Mouse (Mus musculus): ENCODE measurements at regions not wholly inside any gene's neighbourhood (a gene's known extent, or its start where the extent isn't known, plus 50 kb on each side); places are given as distances from the start of the nearest gene placed in this dataset.

DNA sequence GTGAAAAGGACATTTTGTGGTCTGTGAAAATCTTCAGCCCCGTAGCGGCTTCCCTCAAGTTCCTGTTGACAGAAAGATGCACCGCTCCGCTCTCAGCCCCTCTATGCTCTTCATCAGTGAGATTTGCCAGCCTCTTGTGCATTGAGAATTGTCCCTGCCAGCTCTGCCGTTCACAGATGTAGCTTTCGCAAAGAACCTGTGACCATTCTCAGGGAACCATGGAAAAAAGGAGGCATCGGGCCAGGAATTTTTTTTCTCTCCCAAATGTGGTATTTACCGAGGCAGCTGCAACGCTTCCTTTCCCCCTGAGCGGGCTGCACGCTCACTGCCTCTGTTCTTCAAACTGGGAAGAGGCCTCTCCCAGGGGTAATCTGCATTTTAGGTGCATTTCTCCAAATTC, 184.4 kb downstream of the Pdgfra start:
- Histone ChIP-seq H3K4me1 (ENCODE audit: control insufficient read depth, insufficient read depth, low read length) (no peaks in the 10 kb centered on the region), H3K4me3 (ENCODE audit: insufficient read depth, low read length) (no peak overlapping the region), H3K27ac (ENCODE audit: insufficient read depth, low read depth, low read length) (no peak overlapping the region)
- TF ChIP-seq CTCF (IDR thresholded peaks at IDR 0.05; ENCODE audit: low read depth, low read length) (no peak), POLR2A (IDR thresholded peaks at IDR 0.05; ENCODE audit: borderline replicate concordance, low read depth, low read length) (no peak)

DNA sequence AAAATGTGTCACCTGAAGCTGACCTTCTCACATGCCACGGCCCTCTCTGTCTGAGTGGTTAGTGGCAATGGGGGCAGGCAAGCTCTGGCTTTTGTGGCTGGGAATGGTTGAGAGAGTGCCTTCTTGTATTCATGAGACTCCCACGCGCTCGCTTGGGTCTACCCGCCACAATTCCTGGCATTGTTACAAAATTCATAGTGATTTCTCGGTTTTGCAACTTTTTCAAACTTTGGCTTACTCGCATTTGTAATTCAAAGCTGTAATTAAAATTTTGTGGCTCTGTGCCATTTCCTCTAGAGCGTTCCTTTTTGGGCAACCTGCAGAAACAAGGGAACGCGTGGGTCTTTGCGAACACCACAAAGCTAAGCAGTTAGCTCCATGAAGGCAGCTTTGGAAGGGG, 186.3 kb downstream of the Pdgfra start:
- H3K4me1 ChIP-seq (ENCODE audit: control insufficient read depth, insufficient read depth, low read length) = no peaks in the 10 kb centered on the region
- H3K27ac ChIP-seq (ENCODE audit: insufficient read depth, low read depth, low read length) = no peak overlapping the region
- no peak overlapping the region for H3K4me3 ChIP-seq (ENCODE audit: insufficient read depth, low read length)
- TF ChIP-seq POLR2A (IDR thresholded peaks at IDR 0.05; ENCODE audit: borderline replicate concordance, low read depth, low read length) = no peak
- TF ChIP-seq CTCF (IDR thresholded peaks at IDR 0.05; ENCODE audit: low read depth, low read length) = no peak

DNA sequence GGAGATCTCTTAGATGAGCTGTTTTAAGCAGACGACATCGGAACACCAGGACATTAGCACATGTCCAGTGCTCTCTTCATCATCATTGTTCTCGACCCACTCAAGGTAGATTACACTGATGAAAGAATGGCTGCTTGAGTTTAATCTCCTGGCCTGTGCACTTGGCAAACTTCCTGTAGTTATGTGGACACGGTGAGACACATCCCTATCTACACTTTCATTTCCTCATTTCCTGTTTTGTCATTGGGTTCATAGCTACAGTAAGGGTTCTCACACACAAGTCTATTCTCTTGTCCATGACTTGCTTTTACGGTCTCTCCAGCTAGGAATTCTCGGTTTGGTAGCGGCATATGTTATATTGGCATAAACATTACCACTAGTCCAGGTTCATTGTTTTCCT, 190.5 kb downstream of the Pdgfra start:
- no peaks in the 10 kb centered on the region for H3K4me1 ChIP-seq (ENCODE audit: control insufficient read depth, insufficient read depth, low read length)
- no peak overlapping the region for H3K27ac ChIP-seq (ENCODE audit: insufficient read depth, low read depth, low read length)
- no peak overlapping the region for H3K4me3 ChIP-seq (ENCODE audit: insufficient read depth, low read length)
- TF ChIP-seq CTCF (IDR thresholded peaks at IDR 0.05; ENCODE audit: low read depth, low read length) = no peak
- TF ChIP-seq POLR2A (IDR thresholded peaks at IDR 0.05; ENCODE audit: borderline replicate concordance, low read depth, low read length) = no peak

DNA sequence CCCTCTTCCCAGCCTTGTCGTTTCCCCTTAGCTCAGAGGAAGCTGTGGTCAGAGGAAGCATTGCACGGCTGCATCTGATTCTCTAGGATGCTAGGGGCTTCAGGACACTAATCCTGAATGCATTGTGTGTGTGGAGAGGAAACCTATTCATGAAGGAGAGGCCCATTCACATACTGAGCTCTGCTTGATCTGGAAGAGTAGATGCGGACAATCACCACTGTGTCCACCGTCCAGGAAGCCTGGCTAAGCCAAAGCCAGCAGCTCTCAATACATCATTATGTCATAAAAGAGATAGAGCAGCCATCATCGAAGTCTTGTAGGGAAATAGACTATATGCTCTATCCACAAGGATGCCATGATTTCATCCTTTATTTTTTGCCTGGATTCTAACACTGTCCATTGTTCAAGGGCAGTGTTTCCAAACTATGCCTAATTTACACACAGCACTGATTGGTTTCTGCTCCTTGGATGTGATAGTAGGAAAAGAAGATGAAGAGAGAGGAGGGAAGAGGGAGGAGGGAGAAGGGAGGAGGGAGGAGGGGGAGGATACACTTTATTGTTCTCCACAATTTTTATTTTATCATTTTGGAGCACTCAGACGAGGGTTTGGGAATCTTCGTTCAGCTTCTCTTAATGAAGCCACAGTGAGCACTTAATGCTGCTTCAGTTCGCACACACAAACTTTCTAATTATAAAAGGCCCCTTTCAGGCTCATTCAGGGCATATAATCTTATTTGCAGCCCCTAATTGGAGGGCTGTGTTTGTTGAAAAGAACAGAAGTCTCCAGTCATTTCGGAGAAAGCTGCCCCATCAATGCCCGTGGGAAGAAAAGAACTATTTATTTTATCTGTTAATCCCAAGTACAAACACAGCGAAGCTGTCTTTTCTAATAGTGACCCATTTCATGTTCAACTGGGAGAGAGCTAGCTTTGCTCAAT, 195.0 kb downstream of the Pdgfra start:
- Histone ChIP-seq H3K4me3 (ENCODE audit: insufficient read depth, low read length) (no peak overlapping the region), H3K4me1 (ENCODE audit: control insufficient read depth, insufficient read depth, low read length) (no peaks in the 10 kb centered on the region), H3K27ac (ENCODE audit: insufficient read depth, low read depth, low read length) (no peak overlapping the region)
- TF ChIP-seq CTCF (IDR thresholded peaks at IDR 0.05; ENCODE audit: low read depth, low read length) = no peak
- TF ChIP-seq POLR2A (IDR thresholded peaks at IDR 0.05; ENCODE audit: borderline replicate concordance, low read depth, low read length) = no peak

DNA sequence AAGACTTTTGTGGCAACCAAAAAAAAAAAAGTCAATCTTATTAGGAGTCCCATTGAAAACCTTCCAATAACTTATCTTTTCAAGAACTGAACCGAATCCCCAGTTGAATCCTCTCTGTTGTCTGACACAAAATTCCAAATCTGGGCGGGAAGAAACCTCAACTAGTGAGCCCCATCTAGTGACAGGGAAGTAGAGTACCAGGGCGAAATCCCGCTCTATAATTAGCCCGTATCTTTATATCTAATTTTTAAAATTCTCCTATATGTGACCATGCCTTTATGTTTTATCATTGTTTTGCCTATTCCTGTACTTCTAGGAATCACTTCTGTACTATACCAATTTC, 195.7 kb downstream of the Pdgfra start:
- H3K4me3 ChIP-seq (ENCODE audit: insufficient read depth, low read length) = no peak overlapping the region
- no peaks in the 10 kb centered on the region for H3K4me1 ChIP-seq (ENCODE audit: control insufficient read depth, insufficient read depth, low read length)
- H3K27ac ChIP-seq (ENCODE audit: insufficient read depth, low read depth, low read length) = no peak overlapping the region
- TF ChIP-seq CTCF (IDR thresholded peaks at IDR 0.05; ENCODE audit: low read depth, low read length) = no peak

DNA sequence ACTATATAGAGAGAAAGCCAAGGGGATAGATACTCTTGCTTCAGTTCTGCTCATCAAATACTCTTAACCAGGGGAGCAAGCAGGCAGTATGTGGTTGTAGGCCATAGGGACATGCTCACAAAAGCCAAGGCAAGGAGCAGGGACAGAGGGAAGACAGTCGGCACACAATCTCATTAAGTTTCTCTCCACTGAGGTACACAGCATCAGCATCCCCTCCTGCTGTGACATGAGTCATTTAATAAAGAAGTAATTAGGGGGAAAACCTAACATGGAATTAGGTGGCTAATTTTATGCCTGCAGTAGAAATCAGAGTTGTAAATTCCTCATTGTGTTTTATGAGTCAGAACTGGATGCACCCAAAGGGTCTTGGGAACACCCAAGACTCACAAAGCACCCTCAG, 203.2 kb downstream of the Pdgfra start:
- H3K4me1 ChIP-seq (ENCODE audit: control insufficient read depth, insufficient read depth, low read length) = no peaks in the 10 kb centered on the region
- TF ChIP-seq CTCF (IDR thresholded peaks at IDR 0.05; ENCODE audit: low read depth, low read length) = no peak
- no peak for TF ChIP-seq POLR2A (IDR thresholded peaks at IDR 0.05; ENCODE audit: borderline replicate concordance, low read depth, low read length)
- no peak overlapping the region for H3K4me3 ChIP-seq (ENCODE audit: insufficient read depth, low read length)
- H3K27ac ChIP-seq (ENCODE audit: insufficient read depth, low read depth, low read length) = no peak overlapping the region

DNA sequence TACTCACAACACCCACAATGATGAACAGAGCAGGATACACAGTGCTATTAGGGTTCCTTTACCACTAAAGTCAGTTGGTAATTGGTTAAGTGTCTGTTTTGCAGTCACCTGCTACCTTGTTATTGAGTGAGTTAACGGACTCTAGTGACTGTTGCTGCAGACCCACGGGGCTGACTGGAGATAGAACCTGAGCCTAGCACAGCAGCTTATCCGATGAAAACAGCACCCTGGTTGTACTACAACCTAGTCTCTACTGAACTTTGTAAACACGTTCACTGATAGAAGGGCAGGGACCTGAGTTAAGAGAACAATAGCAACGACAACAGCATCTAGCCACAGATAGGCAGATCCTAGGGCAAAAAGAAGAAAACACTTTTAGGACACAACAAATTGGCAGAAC, 206.8 kb downstream of the Pdgfra start:
- Histone ChIP-seq H3K4me1 (ENCODE audit: control insufficient read depth, insufficient read depth, low read length) (no peaks in the 10 kb centered on the region), H3K4me3 (ENCODE audit: insufficient read depth, low read length) (no peak overlapping the region), H3K27ac (ENCODE audit: insufficient read depth, low read depth, low read length) (no peak overlapping the region)
- TF ChIP-seq CTCF (IDR thresholded peaks at IDR 0.05; ENCODE audit: low read depth, low read length) (no peak), POLR2A (IDR thresholded peaks at IDR 0.05; ENCODE audit: borderline replicate concordance, low read depth, low read length) (no peak)

DNA sequence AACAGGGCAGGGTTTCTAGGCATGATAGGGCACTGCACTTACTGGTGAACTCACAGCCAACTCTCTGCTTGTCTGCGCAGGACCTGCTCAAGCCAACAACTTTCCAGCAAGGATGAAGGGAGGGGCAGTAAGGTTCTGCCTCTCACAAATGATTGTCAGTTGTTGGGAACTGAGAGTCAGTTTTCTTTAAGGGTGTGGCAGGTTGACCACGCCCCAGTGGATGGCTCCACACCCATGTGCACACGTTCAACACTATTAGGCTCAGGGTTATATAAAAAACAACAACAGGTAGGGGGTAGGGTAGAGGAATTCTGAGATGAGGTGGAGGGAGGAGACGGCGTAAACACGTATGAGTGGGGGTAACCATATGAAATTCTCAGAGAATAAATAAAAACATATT, 210.9 kb upstream of the Kit start:
- Histone ChIP-seq H3K27ac (ENCODE audit: insufficient read depth, low read depth, low read length) (no peak overlapping the region), H3K4me3 (ENCODE audit: insufficient read depth, low read length) (no peak overlapping the region), H3K4me1 (ENCODE audit: control insufficient read depth, insufficient read depth, low read length) (no peaks in the 10 kb centered on the region)
- no peak for TF ChIP-seq CTCF (IDR thresholded peaks at IDR 0.05; ENCODE audit: low read depth, low read length)
- TF ChIP-seq POLR2A (IDR thresholded peaks at IDR 0.05; ENCODE audit: borderline replicate concordance, low read depth, low read length) = no peak

DNA sequence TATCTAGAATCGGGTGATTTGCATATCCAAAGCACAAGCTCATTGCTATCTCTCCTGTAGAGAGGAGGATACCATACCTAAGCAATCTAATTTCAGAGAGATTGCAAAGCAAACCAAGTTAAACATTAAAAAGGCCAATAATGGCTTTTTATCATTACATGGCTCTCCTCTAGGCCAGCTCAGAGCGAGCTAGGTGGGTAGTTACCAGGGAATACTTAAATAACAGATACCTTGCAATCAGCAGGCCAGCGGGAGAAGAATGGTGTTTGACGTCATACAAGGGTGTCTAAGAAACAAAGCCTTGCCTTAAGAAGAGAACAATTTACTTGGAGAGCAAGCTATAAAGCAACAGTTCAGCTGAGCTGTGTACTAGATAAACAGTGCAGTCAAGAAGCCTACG, 207.4 kb upstream of the Kit start:
- Histone ChIP-seq H3K4me1 (ENCODE audit: control insufficient read depth, insufficient read depth, low read length) (no peaks in the 10 kb centered on the region), H3K27ac (ENCODE audit: insufficient read depth, low read depth, low read length) (no peak overlapping the region), H3K4me3 (ENCODE audit: insufficient read depth, low read length) (no peak overlapping the region)
- no peak for TF ChIP-seq POLR2A (IDR thresholded peaks at IDR 0.05; ENCODE audit: borderline replicate concordance, low read depth, low read length)
- TF ChIP-seq CTCF (IDR thresholded peaks at IDR 0.05; ENCODE audit: low read depth, low read length) = no peak

DNA sequence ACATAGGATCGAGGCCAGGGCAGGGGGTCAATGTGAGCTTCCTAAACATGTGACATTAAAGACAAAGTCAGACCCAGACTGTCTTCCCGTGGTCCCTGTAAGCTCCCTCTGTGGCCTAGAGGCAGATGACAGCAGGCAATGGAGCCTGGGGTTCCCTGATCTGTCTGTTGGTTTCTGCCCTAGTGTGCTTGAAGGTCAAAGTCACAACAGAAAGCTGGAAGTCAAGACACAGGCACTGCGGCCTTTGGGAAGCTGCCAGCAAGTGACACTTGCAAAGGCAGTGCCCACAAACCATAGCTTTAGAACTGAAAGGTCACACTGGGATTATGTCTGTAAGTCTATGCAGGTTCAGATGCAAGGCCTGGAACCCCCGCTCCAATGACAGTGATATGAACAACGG, 206.0 kb upstream of the Kit start:
- Histone ChIP-seq H3K27ac (ENCODE audit: insufficient read depth, low read depth, low read length) (no peak overlapping the region), H3K4me3 (ENCODE audit: insufficient read depth, low read length) (no peak overlapping the region), H3K4me1 (ENCODE audit: control insufficient read depth, insufficient read depth, low read length) (no peaks in the 10 kb centered on the region)
- TF ChIP-seq POLR2A (IDR thresholded peaks at IDR 0.05; ENCODE audit: borderline replicate concordance, low read depth, low read length) (no peak), CTCF (IDR thresholded peaks at IDR 0.05; ENCODE audit: low read depth, low read length) (no peak)

Measured in bone marrow macrophage, adult 2 months (primary cell).